Mouse (Mus musculus): ENCODE measurements at regions not wholly inside any gene's neighbourhood (a gene's known extent, or its start where the extent isn't known, plus 50 kb on each side); places are given as distances from the start of the nearest gene placed in this dataset.
"Not testable (repeated sequence)": the region's sequence is repeated elsewhere in the genome, so short reads cannot be mapped to it uniquely, and the experiment has no call there.

- DNase-seq = peak in 1 of 2 experiments; percentile 6
Observed at GRCm38 (mm10) chr9:9606322-9606721, 367.4 kb upstream of the Arhgap42 start.

- DNase-seq = no peak
Observed at GRCm38 (mm10) chr9:9591263-9591662, 352.4 kb upstream of the Arhgap42 start.

- DNase-seq = peak; percentile 87 to 93
Observed at GRCm38 (mm10) chr9:9583011-9583605, 344.2 kb upstream of the Arhgap42 start.

- peak; percentile 29 to 54 for DNase-seq
Observed at GRCm38 (mm10) chr9:9582301-9583010, 343.6 kb upstream of the Arhgap42 start.

GRCm38 (mm10) chr9:9568040-9568649 is 329.2 kb upstream of the Arhgap42 start:
- DNase-seq = no peak

- DNase-seq = peak; percentile 24 to 63
Observed at GRCm38 (mm10) chr9:9564551-9564950, 325.6 kb upstream of the Arhgap42 start.

- DNase-seq = no peak
Observed at GRCm38 (mm10) chr9:9548657-9549056, 309.8 kb upstream of the Arhgap42 start.

GRCm38 (mm10) chr9:9547570-9547969 is 308.7 kb upstream of the Arhgap42 start:
- DNase-seq = peak; percentile 61 to 80

GRCm38 (mm10) chr9:9547121-9547520 is 308.2 kb upstream of the Arhgap42 start:
- DNase-seq = no peak

- no peak for DNase-seq
Observed at GRCm38 (mm10) chr9:9500345-9500744, 261.4 kb upstream of the Arhgap42 start.

- no peak for DNase-seq
Observed at GRCm38 (mm10) chr9:9493594-9494182, 254.8 kb upstream of the Arhgap42 start.

- DNase-seq = no peak
Observed at GRCm38 (mm10) chr9:9477145-9477544, 238.2 kb upstream of the Arhgap42 start.

GRCm38 (mm10) chr9:9475009-9475744 is 236.3 kb upstream of the Arhgap42 start:
- no peak for DNase-seq

- DNase-seq = no peak
Observed at GRCm38 (mm10) chr9:9444213-9444612, 205.3 kb upstream of the Arhgap42 start.

- DNase-seq = no peak
Observed at GRCm38 (mm10) chr9:9420326-9420725, 181.4 kb upstream of the Arhgap42 start.

- peak; percentile 3 to 4 for DNase-seq
Observed at GRCm38 (mm10) chr9:9412460-9413181, 173.7 kb upstream of the Arhgap42 start.

- DNase-seq = not testable (repeated sequence)
Observed at GRCm38 (mm10) chr9:9394190-9394589, 155.3 kb upstream of the Arhgap42 start.

GRCm38 (mm10) chr9:9376650-9377189 is 137.8 kb upstream of the Arhgap42 start:
- DNase-seq = no peak

GRCm38 (mm10) chr9:9375304-9375904 is 136.5 kb upstream of the Arhgap42 start:
- peak; percentile 36 to 76 for DNase-seq

- DNase-seq = no peak
Observed at GRCm38 (mm10) chr9:9372594-9372993, 133.7 kb upstream of the Arhgap42 start.

GRCm38 (mm10) chr9:9368731-9369130 is 129.8 kb upstream of the Arhgap42 start:
- DNase-seq = no peak
